Mouse (Mus musculus) ovary, postnatal 14 days (tissue): ENCODE measurements around the gene Amz2.
"Not testable (repeated sequence)": the region's sequence is repeated elsewhere in the genome, so short reads cannot be mapped to it uniquely, and the experiment has no call there.

Experiments used
- DNase-seq: peaks from one replicate; pipeline ENCODE4 v3.0.0; 2022; ENCODE audit warnings: low spot score

Amz2 gene

DNA sequence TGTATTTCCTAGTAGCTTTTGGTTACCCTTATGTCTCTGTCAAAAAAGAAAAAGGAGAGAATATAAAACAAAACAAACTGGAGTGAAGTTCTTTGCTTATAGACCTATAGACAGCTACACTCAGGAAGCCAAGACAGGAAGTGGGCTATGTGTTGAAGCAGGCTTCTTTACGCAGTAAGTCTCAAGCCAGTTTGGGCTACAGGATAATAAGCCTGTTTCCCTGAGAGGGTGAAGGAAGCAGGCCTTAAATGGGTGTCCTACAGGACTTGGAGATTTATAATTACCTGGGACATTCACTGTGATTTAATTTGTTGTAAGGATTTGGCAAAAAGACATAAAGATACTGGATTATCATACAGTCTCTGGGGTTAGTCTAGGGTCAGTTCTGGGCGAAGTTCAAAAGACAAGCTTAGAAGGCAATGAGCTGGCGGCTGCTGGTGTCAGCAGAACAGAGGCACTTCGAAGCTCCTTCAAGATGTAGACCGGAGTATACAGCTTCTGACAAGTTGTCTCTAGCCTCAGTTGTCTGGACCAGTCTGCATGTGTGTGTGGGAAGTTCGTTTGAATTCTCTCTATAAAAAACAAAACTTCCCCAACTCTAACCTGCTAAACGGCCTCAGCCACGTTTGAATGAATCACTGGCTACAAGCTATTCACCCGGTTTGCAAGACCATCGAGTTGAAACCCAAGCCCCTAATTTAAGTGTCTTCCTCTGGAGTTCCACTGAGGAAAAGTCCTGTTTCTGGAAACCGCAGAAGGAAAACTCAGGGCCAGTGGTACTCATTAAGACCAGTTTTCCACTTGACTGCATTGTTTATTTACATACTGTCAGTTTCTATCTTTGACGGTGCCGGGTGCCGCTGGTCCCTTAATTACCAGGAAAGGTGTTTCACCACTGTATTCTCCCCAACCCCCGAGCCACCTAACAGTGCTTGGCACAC, 45.4 kb downstream of the Amz2 start:
- DNase-seq = no peak

DNA sequence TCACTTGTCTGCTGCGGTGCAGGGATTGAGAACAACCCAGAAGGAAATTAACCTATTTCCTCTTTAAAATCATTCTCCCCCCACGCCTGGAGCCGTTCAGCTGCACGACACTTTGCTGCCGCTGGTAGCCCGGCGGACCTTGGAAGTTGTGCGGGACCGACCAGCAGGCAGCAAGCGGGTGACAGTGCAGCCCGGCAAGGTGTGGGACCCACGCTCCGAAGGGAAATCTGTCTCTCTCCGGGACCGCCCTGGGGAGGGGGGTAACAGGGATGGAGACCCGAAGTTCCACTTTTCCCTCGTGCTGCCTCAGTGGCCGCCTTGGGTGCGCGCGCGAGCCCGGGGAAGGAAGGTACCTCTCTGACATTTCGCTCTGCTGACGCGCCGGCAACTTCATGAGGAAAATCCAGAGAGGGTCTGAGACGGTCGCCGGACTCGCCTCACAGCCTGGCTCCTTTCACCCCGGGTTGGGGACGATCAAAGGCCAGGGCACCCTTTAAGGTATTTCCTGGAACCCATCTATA, 46.5 kb downstream of the Amz2 start:
- peak; percentile 13 for DNase-seq

DNA sequence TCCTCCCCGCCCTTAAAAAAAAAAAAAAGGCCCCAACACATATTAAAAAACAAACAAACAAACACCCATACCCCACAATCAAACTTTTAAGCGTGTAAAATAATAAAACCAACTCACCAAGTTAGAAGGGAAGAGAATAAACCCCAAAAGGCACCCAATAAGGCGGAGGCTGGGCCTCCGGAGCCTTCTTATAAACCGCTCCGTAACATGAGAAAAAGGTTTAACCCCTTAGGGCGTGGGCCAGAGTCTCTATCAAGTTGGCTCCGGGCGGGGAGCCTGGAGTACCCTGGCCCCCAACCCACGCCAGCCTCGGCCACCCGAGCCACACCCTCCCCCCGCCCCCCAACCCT, 47.0 kb downstream of the Amz2 start:
- DNase-seq = no peak

DNA sequence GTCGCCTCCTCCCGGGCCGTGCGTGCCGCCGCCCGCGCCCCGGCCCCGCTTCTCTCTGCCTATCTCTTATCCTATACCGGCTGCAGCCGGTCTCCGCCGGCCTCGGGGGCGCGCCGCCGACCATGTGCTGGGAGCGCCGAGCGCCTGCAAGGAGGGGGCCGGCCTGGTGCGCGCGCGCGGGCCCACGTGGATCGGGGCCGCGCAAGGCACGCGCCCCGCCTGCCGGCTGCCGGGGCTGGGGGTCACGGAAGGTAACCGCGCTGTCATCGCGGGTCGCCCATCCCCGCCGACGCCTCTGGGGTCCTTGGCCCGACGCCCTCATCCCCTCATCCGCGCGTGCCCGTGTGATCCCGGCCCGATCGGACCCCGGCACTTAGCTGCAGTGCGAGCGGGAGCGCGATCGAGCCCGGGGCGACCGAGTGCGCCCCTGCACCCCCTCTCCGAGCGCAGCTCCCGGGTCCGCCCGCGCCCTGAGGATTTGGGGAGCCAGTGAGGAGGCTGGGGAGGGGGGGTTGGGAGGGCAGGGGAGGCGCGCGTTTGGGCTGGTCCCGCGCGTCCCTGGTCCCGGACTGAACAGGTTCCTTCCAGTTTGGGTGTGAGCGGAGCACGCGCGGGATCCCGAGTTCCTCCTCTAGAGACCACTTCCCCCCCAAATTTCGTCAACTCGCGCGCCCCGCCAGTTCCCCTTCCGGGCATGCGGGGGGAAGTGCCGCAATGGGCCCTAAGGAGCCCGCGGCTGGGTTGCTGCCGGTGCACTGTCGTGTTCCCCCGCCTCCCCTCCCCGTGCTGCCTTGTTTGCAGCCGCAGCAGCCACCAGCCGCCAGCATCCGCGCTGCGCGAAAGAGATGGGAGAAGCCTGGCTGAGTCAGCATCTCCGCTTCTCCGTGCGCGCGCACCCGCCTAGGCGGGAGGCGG, 47.7 kb downstream of the Amz2 start, which contains the start of the genes Arsg and Slc16a6:
Arsg (plus strand) TSS at position 204 of the 915 bp plus-strand sequence.
Slc16a6 (minus strand) TSS at position 428 of the 915 bp plus-strand sequence.
- DNase-seq = peak; percentile 55

DNA sequence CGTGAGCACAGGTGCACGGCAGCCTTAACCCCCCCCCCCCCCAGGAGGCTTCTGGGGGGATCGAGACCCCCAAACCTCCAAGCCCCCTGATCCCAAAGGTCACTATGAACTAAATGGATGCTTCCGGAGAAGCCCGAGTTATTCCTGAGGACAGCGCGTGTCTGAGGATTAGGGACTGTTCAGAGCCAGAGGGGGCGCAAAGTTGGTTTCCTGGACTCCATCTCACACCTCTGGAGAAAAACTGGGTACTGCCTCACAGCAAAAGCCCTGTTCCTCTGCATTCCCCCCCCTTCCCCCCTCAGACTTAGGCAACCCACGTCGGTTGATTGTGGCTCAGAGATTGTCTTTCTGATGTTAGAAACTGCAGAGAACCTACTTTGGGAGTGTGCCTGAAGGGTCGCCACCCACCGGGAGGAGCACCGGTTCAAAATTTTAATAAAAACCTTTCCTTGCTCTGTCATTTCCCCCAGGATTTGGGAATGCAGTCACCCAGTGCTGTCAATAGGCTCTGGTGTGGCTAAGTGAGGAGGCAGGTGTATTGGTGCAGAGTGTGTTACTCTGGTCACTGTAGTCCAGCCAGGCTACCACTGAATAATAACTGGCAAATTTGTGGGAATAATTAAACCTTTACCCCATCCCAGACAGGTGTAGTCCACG, 48.5 kb downstream of the Amz2 start:
- DNase-seq = no peak

DNA sequence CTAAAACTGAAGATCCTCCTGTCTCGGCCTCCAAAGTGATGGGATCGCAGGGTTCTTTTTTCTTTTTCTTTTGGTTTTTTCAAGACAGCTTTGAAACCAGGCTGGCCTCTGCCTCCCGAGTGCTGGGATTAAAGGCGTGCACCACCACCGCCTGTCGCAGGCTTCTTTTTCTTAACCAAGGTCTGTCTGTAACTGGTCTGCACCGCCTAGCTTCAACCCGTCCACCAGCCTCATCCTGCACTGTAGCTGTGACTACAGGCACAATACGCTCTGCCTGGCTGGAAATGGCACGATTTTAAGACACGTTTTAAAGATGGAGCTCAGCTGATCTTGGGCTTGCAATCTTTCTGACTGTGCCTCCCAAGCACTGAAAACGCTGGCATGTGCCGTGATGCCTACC, 49.1 kb downstream of the Amz2 start:
- no peak for DNase-seq

DNA sequence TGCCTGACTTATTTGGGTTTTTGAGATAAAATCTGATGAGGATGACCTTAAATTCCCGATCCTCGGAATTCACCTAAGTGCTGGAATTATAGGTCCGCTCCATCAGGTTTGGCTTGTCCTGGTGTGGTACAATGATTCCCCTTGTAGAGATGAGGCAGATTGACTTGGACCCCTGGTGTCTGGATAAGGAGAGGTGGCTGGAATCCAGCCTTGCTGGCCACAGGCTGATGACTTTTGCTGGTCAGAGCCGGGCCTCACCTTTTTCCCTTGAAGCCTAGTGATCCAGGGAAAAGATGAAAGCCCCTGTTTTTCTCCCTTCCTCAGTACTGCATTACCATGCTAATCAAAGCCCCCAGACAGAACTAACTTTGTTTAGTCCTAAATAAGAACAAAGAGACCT, 50.0 kb downstream of the Amz2 start:
- DNase-seq = no peak

DNA sequence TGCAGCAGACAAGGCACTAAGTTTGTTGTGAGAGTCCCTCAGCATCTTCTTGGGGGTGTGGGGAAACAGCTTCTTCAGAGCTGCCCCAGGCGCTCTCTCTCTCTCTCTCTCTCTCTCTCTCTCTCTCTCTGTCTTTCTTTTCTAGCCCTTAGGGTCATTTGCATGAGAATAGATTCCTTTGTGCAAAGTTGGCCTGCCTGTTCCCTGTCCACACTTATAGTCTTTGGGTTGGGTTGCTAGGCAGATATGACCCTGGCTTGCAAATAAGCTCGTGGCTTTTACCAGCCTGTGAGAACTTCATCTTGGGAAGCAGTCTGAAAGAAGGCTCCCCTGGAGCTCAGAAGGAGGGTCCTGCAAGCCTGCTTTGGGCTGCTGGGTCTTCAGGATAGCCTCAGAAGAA, 50.5 kb downstream of the Amz2 start:
- no peak for DNase-seq

DNA sequence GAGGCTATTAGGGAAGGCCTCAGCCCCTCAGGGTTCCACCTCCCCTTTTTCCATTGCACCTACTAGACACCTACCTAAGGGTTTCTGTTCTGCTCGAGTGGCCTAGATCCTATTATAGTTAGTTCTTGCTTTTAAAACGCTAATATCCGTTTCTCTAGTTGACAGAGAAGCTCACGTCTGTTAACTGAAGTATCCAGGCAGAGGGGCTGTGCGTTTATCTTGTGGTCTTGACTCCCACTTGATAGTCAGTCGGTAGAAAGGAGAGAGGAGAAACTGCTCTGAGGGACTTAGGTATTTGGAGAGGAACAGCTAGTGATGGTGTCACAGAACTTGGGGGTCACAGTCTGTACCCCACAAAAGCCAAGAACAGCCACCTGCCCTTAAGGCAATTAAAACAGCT, 50.9 kb downstream of the Amz2 start:
- DNase-seq = no peak

DNA sequence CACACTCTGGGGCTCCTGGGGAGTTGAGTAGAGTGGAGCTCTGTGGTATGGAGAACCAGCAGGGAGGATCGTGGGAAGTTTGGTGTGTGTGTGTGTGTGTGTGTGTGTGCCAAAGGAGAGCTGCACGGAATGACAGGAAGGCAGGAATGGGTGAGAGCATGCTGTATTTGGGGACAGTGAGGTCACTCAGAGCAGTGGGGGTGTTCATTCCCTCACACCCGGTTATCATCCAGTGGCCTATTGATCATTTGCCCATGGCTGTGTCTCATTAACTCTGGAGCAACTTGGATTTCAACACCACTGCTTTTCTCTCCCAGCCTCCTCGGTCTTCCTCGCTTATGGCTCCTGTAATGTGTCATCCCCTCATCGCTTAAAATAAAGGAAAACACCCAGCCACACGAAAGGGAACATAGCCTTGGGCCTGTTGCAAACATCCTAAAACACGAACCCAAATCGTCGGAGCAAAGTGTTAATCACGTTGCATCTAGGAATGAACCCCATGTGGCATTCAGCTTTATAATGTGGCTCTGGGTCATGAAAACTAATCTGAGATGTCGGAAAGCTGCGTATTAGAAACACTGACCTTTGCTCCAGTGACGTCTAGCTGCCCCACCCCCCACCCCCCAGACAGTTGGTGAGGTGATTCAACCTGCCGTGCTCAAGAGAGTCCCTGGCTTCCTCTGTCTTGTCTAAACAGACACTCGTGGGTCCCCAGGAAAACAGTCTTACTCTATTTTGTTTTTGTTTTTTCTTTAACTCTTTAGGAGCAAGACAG, 52.0 kb downstream of the Amz2 start:
- no peak for DNase-seq

DNA sequence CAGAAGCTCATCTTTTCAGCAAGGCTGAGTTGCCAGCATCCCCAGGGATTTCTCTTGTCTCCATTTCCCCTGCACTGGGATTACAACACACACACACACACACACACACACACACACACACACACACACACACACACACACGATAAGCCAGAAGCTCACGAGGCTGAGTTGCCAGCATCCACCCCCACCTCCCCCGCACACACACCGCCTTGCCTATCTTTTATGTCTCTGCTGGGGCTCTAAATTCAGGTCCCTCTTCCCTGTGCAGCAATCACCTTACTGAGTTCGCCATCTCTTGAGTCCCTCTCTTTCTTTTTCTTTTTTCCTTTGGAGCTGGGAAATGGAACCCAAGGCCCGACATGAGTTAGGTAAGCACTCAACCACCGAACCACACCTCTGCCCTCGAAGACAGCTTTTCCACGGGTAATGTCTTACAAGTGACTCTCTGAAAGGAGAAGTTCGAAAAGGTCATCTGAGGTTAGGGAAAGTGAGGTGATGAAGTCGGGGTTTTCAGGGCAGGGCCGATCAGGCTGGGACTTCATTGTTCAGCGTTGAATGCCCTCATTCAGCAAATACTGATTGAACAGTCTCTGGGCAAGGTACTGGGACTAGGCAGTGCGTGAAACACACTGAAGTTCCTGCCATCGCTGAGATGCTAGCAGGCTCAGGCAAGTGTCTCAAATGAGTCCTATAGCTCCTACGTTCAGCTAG, 54.0 kb downstream of the Amz2 start:
- DNase-seq = no peak

DNA sequence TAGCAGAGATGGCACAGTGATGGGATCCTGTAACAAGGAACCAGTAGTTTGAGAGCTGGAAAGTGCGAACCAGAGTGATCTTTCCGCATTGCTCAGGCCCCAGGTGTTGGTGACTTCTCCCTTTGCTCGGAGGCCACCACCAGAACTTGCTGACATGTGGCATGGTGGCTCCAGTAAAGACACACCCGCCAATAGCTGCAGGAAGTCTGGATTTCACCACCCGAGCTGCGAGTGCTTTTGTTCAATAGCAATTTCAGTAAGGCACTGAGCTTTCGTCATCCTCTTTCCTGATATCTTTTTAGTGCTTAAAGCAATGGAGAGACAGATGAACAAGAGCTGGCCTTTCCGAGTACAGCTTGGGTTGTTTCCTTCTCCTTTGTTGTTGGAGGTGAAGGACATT, 54.7 kb downstream of the Amz2 start:
- DNase-seq = no peak

DNA sequence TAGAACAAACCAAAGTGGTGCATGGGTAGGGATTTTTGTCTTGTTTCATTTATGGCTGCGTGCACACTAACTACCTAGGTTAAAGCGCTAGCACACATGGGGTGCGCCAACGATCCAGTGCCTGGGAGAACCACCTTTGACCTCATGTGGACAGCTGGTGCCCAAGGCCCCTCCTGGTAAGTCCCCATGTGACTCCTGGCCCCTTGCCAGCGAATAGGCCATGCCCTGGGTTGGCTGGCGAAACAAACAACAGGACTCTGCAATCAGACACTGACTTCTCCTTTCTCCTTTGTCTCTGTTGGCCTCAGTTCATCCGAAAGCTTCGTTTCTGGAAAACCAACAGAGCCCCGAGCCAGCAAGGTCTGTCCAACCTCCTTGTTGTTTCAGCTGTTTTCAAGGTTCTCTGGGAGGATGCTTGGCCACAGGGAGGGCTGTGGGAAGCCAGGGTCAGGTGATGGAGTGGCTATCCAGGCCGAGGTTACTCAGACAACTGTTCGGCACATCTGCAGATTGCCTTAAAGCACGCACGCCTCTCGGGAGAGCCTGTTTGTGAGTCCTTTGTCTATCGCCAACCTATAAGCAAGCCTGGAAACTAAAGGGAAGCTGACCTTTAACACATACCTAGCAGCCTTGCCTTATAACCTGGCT, 59.8 kb downstream of the Amz2 start:
- no peak for DNase-seq

DNA sequence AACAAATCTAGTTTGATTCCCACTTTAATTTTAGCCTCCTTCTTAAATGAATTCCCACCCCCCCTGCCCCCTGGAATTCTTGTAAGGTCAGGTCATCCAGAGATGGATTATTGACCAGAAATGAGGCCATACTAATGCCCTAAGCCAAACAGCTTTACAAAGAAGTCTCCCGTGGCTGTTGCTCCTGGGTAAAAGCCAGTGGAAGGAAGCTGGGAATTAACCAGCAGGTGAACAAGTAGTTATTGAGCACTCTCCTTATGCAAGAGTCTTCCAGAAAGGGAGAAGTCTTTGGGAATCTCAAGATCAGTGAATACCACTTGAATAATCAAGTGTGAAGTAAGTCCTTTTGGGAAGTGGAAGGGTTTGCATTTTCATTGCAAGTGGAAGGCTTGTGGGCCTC, 61.4 kb downstream of the Amz2 start:
- no peak for DNase-seq

DNA sequence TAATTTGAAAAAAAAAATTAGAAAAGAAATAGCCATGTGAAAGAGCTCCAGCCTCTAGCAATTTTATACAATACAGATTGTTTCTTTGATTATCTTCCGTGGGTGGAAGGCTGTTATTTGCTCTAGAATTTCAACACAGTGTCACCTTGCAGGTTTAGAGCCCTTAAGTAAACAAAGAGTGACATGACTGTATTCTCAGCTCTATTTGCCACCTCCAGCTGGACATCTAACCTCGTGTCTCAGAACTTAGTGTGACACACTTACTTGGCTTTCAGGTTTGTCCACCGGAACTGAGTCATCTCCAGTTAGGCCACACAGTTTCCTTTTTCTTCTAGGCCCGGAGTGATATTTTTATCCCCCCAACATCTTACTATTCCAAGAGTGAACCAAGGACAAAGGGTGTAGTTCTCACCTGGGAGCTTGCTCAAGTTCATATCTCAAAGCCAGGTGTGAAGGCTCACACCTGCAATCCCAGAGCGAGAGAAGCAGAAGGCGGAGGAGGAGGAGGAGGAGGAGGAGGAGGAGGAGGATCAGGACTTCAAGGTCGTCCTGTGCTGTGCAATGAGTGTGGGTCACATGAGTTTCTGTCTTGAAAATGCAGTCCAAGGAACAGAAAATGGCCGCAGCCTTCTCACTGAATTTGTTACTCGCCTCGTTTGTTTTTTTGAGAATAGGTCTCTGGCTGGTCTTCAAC, 62.4 kb downstream of the Amz2 start:
- no peak for DNase-seq

DNA sequence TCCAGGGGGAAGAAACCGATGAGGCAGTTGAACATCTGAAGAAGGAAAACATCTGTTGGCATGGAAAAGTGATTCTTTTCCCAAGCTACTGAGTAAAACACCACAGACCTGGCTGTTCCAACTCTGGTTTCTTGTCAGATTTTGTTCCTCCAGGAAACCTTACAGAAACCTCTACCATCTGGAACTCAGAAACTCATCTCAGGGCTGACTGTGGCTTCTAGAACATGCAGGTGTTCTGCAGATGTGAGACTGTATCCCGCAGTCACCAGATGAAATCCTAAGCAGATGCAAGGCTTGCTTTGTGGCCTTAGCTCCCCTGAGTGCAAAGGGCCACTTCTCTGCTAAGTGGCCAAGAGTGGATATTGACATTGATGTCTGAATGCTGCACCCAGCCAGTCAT, 64.0 kb downstream of the Amz2 start:
- no peak for DNase-seq

DNA sequence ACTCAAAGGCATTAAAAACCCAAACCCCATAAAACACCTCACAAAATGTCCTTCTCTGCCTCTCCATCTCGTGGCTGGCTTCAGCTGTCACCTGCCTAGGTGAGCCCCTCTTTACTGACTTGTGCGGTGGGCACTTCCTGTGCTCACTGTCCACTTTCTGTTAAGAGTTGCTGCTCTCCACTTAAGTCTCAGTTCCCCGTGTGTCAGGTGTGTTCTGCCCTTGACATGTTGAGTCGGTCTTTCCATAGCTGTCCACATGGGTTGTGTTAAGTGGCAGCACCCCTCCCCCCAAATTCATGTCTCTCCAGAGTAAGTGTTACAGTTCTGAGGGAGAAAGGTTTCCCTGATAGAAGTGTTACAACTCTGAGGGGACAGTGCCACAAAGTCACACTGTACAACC, 66.1 kb downstream of the Amz2 start:
- DNase-seq = no peak

DNA sequence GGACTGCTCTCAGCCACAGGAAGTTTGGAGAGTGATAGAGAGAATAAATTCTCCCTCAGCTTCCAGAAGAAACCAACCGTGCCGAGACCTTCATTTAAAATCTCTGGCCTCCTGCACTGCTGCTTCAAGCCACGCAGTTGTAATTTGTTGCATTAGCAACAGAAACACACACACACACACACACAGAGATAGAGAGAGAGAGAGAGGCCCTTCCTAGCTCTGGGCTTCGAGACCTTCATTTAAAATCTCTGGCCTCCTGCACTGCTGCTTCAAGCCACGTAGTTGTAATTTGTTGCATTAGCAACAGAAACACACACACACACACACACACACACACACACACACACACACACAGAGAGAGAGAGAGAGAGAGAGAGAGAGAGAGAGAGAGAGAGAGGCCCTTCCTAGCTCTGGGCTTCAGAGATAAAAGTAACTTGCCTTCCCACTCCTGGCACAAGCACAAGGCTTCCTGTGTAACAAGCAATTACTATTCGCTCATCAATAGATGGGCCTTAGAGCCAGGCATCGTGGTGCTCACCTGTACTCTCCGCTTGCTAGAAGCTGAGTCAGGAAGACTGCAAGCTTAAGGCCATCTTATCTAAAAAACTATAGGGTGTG, 67.2 kb downstream of the Amz2 start:
- not testable (repeated sequence) for DNase-seq
